Mouse (Mus musculus): ENCODE results near the gene Usp36. TPM values are rescaled to one million over a fixed set of nuclear protein-coding genes. Genes with fewer than 3 reads are reported as not detected.

Gene Usp36
- polyA plus RNA-seq, 1 experiment: 11.5 TPM

- Histone ChIP-seq H3K27ac (ENCODE audit: insufficient read depth, low read depth, low read length) (no peak overlapping the region), H3K36me3 (ENCODE audit: control insufficient read depth, insufficient read depth, low read length) (no peaks in the 10 kb centered on the region), H3K4me1 (ENCODE audit: control insufficient read depth, insufficient read depth, insufficient read length, low read length) (peaks cover 3% of the 10 kb centered on the region; the same call in 1 of the 2 replicates), H3K27me3 (ENCODE audit: control insufficient read depth, insufficient read depth, low read length) (no peaks in the 10 kb centered on the region), H3K4me3 (ENCODE audit: low read depth, low read length) (no peak overlapping the region)
- 92% methylated on average over 6 of the region's 6 CpGs for WGBS
- TF ChIP-seq CTCF (IDR thresholded peaks at IDR 0.05; ENCODE audit: extremely low read depth, insufficient read length, insufficient replicate concordance, low read depth, low read length) (no peak), POLR2A (IDR thresholded peaks at IDR 0.05; ENCODE audit: low read depth, low read length) (no peak)
These were observed 38.5 kb upstream of the Usp36 start for GRCm38 (mm10) chr11:118328511-118328910.

- Histone ChIP-seq H3K27me3 (ENCODE audit: control insufficient read depth, insufficient read depth, low read length) (no peaks in the 10 kb centered on the region), H3K4me3 (ENCODE audit: low read depth, low read length) (no peak overlapping the region), H3K4me1 (ENCODE audit: control insufficient read depth, insufficient read depth, insufficient read length, low read length) (peaks cover 3% of the 10 kb centered on the region; the same call in 1 of the 2 replicates), H3K27ac (ENCODE audit: insufficient read depth, low read depth, low read length) (peak overlapping the region; percentile 19), H3K36me3 (ENCODE audit: control insufficient read depth, insufficient read depth, low read length) (no peaks in the 10 kb centered on the region)
- TF ChIP-seq POLR2A (IDR thresholded peaks at IDR 0.05; ENCODE audit: low read depth, low read length) (no peak), CTCF (IDR thresholded peaks at IDR 0.05; ENCODE audit: extremely low read depth, insufficient read length, insufficient replicate concordance, low read depth, low read length) (no peak)
- WGBS: 66% methylated on average over 24 of the region's 24 CpGs
These were observed 37.2 kb upstream of the Usp36 start for GRCm38 (mm10) chr11:118326991-118327971.

- 83% methylated on average over 4 of the region's 4 CpGs for WGBS
- Histone ChIP-seq H3K4me1 (ENCODE audit: control insufficient read depth, insufficient read depth, insufficient read length, low read length) (peaks cover 3% of the 10 kb centered on the region; the same call in 1 of the 2 replicates), H3K4me3 (ENCODE audit: low read depth, low read length) (no peak overlapping the region), H3K27ac (ENCODE audit: insufficient read depth, low read depth, low read length) (no peak overlapping the region), H3K27me3 (ENCODE audit: control insufficient read depth, insufficient read depth, low read length) (no peaks in the 10 kb centered on the region), H3K36me3 (ENCODE audit: control insufficient read depth, insufficient read depth, low read length) (no peaks in the 10 kb centered on the region)
- TF ChIP-seq CTCF (IDR thresholded peaks at IDR 0.05; ENCODE audit: extremely low read depth, insufficient read length, insufficient replicate concordance, low read depth, low read length) (no peak), POLR2A (IDR thresholded peaks at IDR 0.05; ENCODE audit: low read depth, low read length) (no peak)
These were observed 36.4 kb upstream of the Usp36 start for GRCm38 (mm10) chr11:118326491-118326890.

- no peak for TF ChIP-seq POLR2A (IDR thresholded peaks at IDR 0.05; ENCODE audit: low read depth, low read length)
- TF ChIP-seq CTCF (IDR thresholded peaks at IDR 0.05; ENCODE audit: extremely low read depth, insufficient read length, insufficient replicate concordance, low read depth, low read length): no peak
- Histone ChIP-seq H3K36me3 (ENCODE audit: control insufficient read depth, insufficient read depth, low read length) (no peaks in the 10 kb centered on the region), H3K4me1 (ENCODE audit: control insufficient read depth, insufficient read depth, insufficient read length, low read length) (peaks cover 3% of the 10 kb centered on the region; the same call in 1 of the 2 replicates), H3K27me3 (ENCODE audit: control insufficient read depth, insufficient read depth, low read length) (no peaks in the 10 kb centered on the region), H3K4me3 (ENCODE audit: low read depth, low read length) (no peak overlapping the region), H3K27ac (ENCODE audit: insufficient read depth, low read depth, low read length) (no peak overlapping the region)
- WGBS: 68% methylated on average over 5 of the region's 5 CpGs
These were observed 34.5 kb upstream of the Usp36 start for GRCm38 (mm10) chr11:118324541-118324940.

GRCm38 (mm10) chr11:118323974-118324373, 33.9 kb upstream of the Usp36 start:
- WGBS: 70% methylated on average over 5 of the region's 5 CpGs

DNA sequence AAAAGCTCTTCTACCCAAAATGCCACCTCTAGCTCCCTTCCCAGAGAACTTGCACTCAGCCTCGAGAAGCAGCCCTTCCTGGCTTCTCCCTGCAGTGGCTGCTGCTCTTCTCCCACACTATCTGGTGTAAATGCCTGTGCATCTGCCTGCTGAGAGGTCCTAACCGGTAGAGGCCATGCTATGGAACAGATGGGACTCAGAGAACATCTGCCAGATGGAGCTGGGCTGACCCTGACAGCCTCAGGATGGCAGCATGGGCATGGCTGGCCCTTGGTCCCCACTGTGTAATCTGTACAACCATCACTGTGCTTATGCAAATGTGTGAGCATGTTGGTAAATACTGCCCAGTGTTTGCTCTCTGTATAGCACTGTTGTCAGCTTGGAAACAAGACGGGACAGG, 32.6 kb upstream of the Usp36 start:
- H3K4me3 ChIP-seq (ENCODE audit: low read depth, low read length): no peak overlapping the region
- no peak overlapping the region for H3K27ac ChIP-seq (ENCODE audit: insufficient read depth, low read depth, low read length)
- TF ChIP-seq POLR2A (IDR thresholded peaks at IDR 0.05; ENCODE audit: low read depth, low read length) (no peak), CTCF (IDR thresholded peaks at IDR 0.05; ENCODE audit: extremely low read depth, insufficient read length, insufficient replicate concordance, low read depth, low read length) (no peak)
- WGBS: 39% methylated on average over 3 of the region's 3 CpGs
- no peaks in the 10 kb centered on the region for H3K27me3 ChIP-seq (ENCODE audit: control insufficient read depth, insufficient read depth, low read length)
- no peaks in the 10 kb centered on the region for H3K36me3 ChIP-seq (ENCODE audit: control insufficient read depth, insufficient read depth, low read length)
- H3K4me1 ChIP-seq (ENCODE audit: control insufficient read depth, insufficient read depth, insufficient read length, low read length): peaks cover 3% of the 10 kb centered on the region; the same call in 1 of the 2 replicates

More at GRCm38 (mm10) chr11:118323974-118324373, 33.9 kb upstream of the Usp36 start:
- no peaks in the 10 kb centered on the region for H3K27me3 ChIP-seq (ENCODE audit: control insufficient read depth, insufficient read depth, low read length)
- TF ChIP-seq CTCF (IDR thresholded peaks at IDR 0.05; ENCODE audit: extremely low read depth, insufficient read length, insufficient replicate concordance, low read depth, low read length) (no peak), POLR2A (IDR thresholded peaks at IDR 0.05; ENCODE audit: low read depth, low read length) (no peak)
- peaks cover 3% of the 10 kb centered on the region; the same call in 1 of the 2 replicates for H3K4me1 ChIP-seq (ENCODE audit: control insufficient read depth, insufficient read depth, insufficient read length, low read length)
- no peaks in the 10 kb centered on the region for H3K36me3 ChIP-seq (ENCODE audit: control insufficient read depth, insufficient read depth, low read length)
- H3K4me3 ChIP-seq (ENCODE audit: low read depth, low read length): no peak overlapping the region
- H3K27ac ChIP-seq (ENCODE audit: insufficient read depth, low read depth, low read length): no peak overlapping the region

- 50% methylated on average over 4 of the region's 4 CpGs for WGBS
- no peak overlapping the region for H3K27ac ChIP-seq (ENCODE audit: insufficient read depth, low read depth, low read length)
- no peaks in the 10 kb centered on the region for H3K27me3 ChIP-seq (ENCODE audit: control insufficient read depth, insufficient read depth, low read length)
- H3K4me3 ChIP-seq (ENCODE audit: low read depth, low read length): no peak overlapping the region
- no peak for TF ChIP-seq POLR2A (IDR thresholded peaks at IDR 0.05; ENCODE audit: low read depth, low read length)
- no peak for TF ChIP-seq CTCF (IDR thresholded peaks at IDR 0.05; ENCODE audit: extremely low read depth, insufficient read length, insufficient replicate concordance, low read depth, low read length)
- H3K36me3 ChIP-seq (ENCODE audit: control insufficient read depth, insufficient read depth, low read length): no peaks in the 10 kb centered on the region
- no peaks in the 10 kb centered on the region for H3K4me1 ChIP-seq (ENCODE audit: control insufficient read depth, insufficient read depth, insufficient read length, low read length)
These were observed 31.9 kb upstream of the Usp36 start for GRCm38 (mm10) chr11:118321971-118322370.

Data from small intestine, adult 2 months (tissue).